Mouse (Mus musculus) lung, postnatal 25 days (tissue): Measurements from ENCODE around the gene Aldh4a1.

Experiments
- DNase-seq: peaks from one replicate; pipeline ENCODE4 v3.0.0; 2022; ENCODE audit warnings: low spot score

Gene Aldh4a1

GRCm38 (mm10) chr4:139675696-139676095 lies 53.0 kb downstream of the Aldh4a1 start:
- DNase-seq: no peak

- DNase-seq: no peak
Measured at GRCm38 (mm10) chr4:139683728-139684638, 61.3 kb downstream of the Aldh4a1 start.

- DNase-seq: peak; percentile 31
Measured at GRCm38 (mm10) chr4:139684639-139685017, 62.0 kb downstream of the Aldh4a1 start.

- no peak for DNase-seq
Measured at GRCm38 (mm10) chr4:139688058-139688457, 65.4 kb downstream of the Aldh4a1 start.

- DNase-seq: no peak
Measured at GRCm38 (mm10) chr4:139689627-139690269, 67.1 kb downstream of the Aldh4a1 start.

GRCm38 (mm10) chr4:139693315-139693714 lies 70.6 kb downstream of the Aldh4a1 start:
- no peak for DNase-seq

- DNase-seq: no peak
Measured at GRCm38 (mm10) chr4:139697755-139698154, 75.1 kb downstream of the Aldh4a1 start.

GRCm38 (mm10) chr4:139698602-139699001 lies 75.9 kb downstream of the Aldh4a1 start:
- DNase-seq: no peak
